In genomic region chr15:88942783-88943182, GRCm38 (mm10) we compare ENCODE assay signal across 35 mouse cellular contexts. TPM values are rescaled to one million over a fixed set of nuclear protein-coding genes. Genes with fewer than 3 reads are reported as not detected.
"Had no signal": no experiment of that assay in that cellular context is flagged by ENCODE, and none has a peak within 500 bp of the region (broad histone marks: within the 10 kb centered on the region; RNA-seq: fewer than 3 reads in every experiment).

No protein-coding gene starts in this region.

- H3K27ac ChIP-seq: gastrocnemius, adult 2 months; hindbrain, embryonic 10.5 days; hindbrain, embryonic 12.5 days; hindbrain, embryonic 14.5 days; intestine, embryonic 15.5 days; layer of hippocampus, adult 2 months; left cerebral cortex, adult 2 months; limb, embryonic 10.5 days; limb, embryonic 12.5 days; liver, embryonic 14.5 days had no signal

- H3K36me3 ChIP-seq: hindbrain, embryonic 10.5 days; hindbrain, embryonic 12.5 days; intestine, embryonic 15.5 days; limb, embryonic 10.5 days; limb, embryonic 12.5 days had no signal

- H3K9me3 ChIP-seq: hindbrain, embryonic 10.5 days; hindbrain, embryonic 12.5 days; intestine, embryonic 15.5 days; limb, embryonic 10.5 days; limb, embryonic 12.5 days had no signal

- H3K9ac ChIP-seq: hindbrain, embryonic 12.5 days; hindbrain, embryonic 14.5 days; intestine, embryonic 15.5 days; limb, embryonic 12.5 days; liver, embryonic 14.5 days had no signal

- H3K4me1 ChIP-seq: hindbrain, embryonic 10.5 days; hindbrain, embryonic 12.5 days; intestine, embryonic 15.5 days; limb, embryonic 12.5 days had no signal

- H3K27me3 ChIP-seq: hindbrain, embryonic 12.5 days; intestine, embryonic 15.5 days; limb, embryonic 12.5 days had no signal

- DNase-seq: gastrocnemius, adult 2 months; gastrocnemius, postnatal 10 days; gastrocnemius, postnatal 25 days; heart, postnatal 4 days; kidney, adult 18-20 months; kidney, adult 8-10 months; kidney, postnatal 10 days; kidney, postnatal 25 days; kidney, postnatal 4 days; liver; lung, adult 18-20 months had no signal

- H3K4me3 ChIP-seq: gastrocnemius, adult 2 months; hindbrain, embryonic 10.5 days; hindbrain, embryonic 12.5 days; intestine, embryonic 15.5 days; layer of hippocampus, adult 2 months; left cerebral cortex, adult 2 months; limb, embryonic 10.5 days; limb, embryonic 12.5 days had no signal

- ATAC-seq: forebrain, embryonic 16.5 days; hindbrain, embryonic 16.5 days; inflammation-experienced regulatory T-cells, adult 6 months; intestine, embryonic 15.5 days; intestine, postnatal 0 days had no signal

- H3K4me2 ChIP-seq: hindbrain, embryonic 12.5 days; hindbrain, embryonic 14.5 days; intestine, embryonic 15.5 days; limb, embryonic 12.5 days; liver, embryonic 11.5 days had no signal

RNA-seq across cellular contexts. Expression of gene Ttll8, which starts 11.4 kb away (rescaled TPM):
- total RNA-seq: gastrocnemius, adult 2 months; gastrocnemius, postnatal 10 days; gastrocnemius, postnatal 25 days; granulocyte monocyte progenitor cell, adult 5-6 weeks; heart, postnatal 4 days had no signal
- polyA plus RNA-seq: heart, embryonic 16.5 days; hindbrain, embryonic 12.5 days; hindbrain, embryonic 14.5 days; inflammation-experienced regulatory T-cells, adult 6 months; intestine, embryonic 15.5 days; intestine, postnatal 0 days; kidney, embryonic 14.5 days; kidney, embryonic 16.5 days; limb, embryonic 10.5 days; limb, embryonic 12.5 days; liver, embryonic 11.5 days; liver, embryonic 14.5 days; liver, embryonic 16.5 days had no signal

RNA-seq across cellular contexts. Expression of gene Mlc1, which starts 36.0 kb away (rescaled TPM):
- total RNA-seq: gastrocnemius, adult 2 months; granulocyte monocyte progenitor cell, adult 5-6 weeks; heart, postnatal 4 days had no signal
- polyA plus RNA-seq: intestine, embryonic 15.5 days; intestine, postnatal 0 days; kidney, embryonic 14.5 days; kidney, embryonic 16.5 days; limb, embryonic 10.5 days; limb, embryonic 12.5 days; liver, embryonic 11.5 days; liver, embryonic 14.5 days had no signal

RNA-seq across cellular contexts. Expression of gene Mov10l1, which starts 39.9 kb away (rescaled TPM):
- total RNA-seq: gastrocnemius, adult 2 months; gastrocnemius, postnatal 10 days; gastrocnemius, postnatal 25 days; granulocyte monocyte progenitor cell, adult 5-6 weeks; layer of hippocampus, adult 2 months; layer of hippocampus, postnatal 10 days; layer of hippocampus, postnatal 25 days; left cerebral cortex, adult 2 months; left cerebral cortex, postnatal 14 days; left cerebral cortex, postnatal 36 days had no signal
- polyA plus RNA-seq: forebrain, embryonic 16.5 days; frontal cortex, adult 2 months; hindbrain, embryonic 10.5 days; hindbrain, embryonic 12.5 days; hindbrain, embryonic 14.5 days; inflammation-experienced regulatory T-cells, adult 6 months; intestine, embryonic 15.5 days; intestine, postnatal 0 days; kidney, embryonic 14.5 days; limb, embryonic 12.5 days; liver, embryonic 14.5 days; liver, embryonic 16.5 days had no signal
